8 mouse cellular contexts compared by ENCODE assay signal in genomic region chr10:99266025-99266424, GRCm38 (mm10). TPM values are rescaled to one million over a fixed set of nuclear protein-coding genes. Genes with fewer than 3 reads are reported as not detected.
DNase-seq lines count a peak whose midpoint lies in the region; ATAC-seq and TF ChIP-seq lines count a peak whose summit lies in the region.

No protein-coding gene starts in this region.

- peak overlapping the region; percentile 87 for H3K4me3 ChIP-seq in embryonic facial prominence, embryonic 10.5 days
- H3K4me3 ChIP-seq in heart, embryonic 16.5 days (ENCODE audit: low read length), result peak overlapping the region; percentile 82
- H3K4me3 ChIP-seq in liver, postnatal 0 days (ENCODE audit: low read depth, low read length), result peak overlapping the region; percentile 78

- H3K27ac ChIP-seq in embryonic facial prominence, embryonic 10.5 days (replicated peaks), result peak overlapping the region; percentile 99
- peak overlapping the region; percentile 99 for H3K27ac ChIP-seq in heart, embryonic 16.5 days (ENCODE audit: low read length)
- peak overlapping the region; percentile 97; the same call in 1 of the 2 replicates for H3K27ac ChIP-seq in liver, postnatal 0 days (ENCODE audit: low read depth)

- 24% methylated on average over 14 of the region's 14 CpGs for WGBS in embryonic facial prominence, embryonic 10.5 days
- 31% methylated on average over 14 of the region's 14 CpGs for WGBS in heart, embryonic 16.5 days
- WGBS in liver, postnatal 0 days (ENCODE audit: insufficient replicate concordance), result 30% methylated on average over 14 of the region's 14 CpGs

- peaks cover 69% of the 10 kb centered on the region for H3K4me1 ChIP-seq in embryonic facial prominence, embryonic 10.5 days
- peaks cover 32% of the 10 kb centered on the region for H3K4me1 ChIP-seq in heart, embryonic 16.5 days (ENCODE audit: control insufficient read depth, insufficient read depth, low read length)
- peaks cover 30% of the 10 kb centered on the region for H3K4me1 ChIP-seq in liver, postnatal 0 days (ENCODE audit: insufficient read depth)

- H3K4me2 ChIP-seq in heart, embryonic 16.5 days (ENCODE audit: low read depth, low read length), result peak overlapping the region; percentile 96
- H3K4me2 ChIP-seq in liver, postnatal 0 days (ENCODE audit: low read depth, low read length), result peak overlapping the region; percentile 80

- intact Hi-C loops in left cerebral cortex, postnatal 25 days (cut with DNase I), result no loop called here

- ATAC-seq in heart, embryonic 16.5 days (replicated peaks; ENCODE audit: extremely low read depth, insufficient read depth, low FRiP score), result no peak
- no peak for ATAC-seq in liver, postnatal 0 days

- no peak for TF ChIP-seq CTCF in liver, postnatal 0 days (IDR thresholded peaks at IDR 0.05; ENCODE audit: low read depth)

- peak overlapping the region; percentile 91 for H3K9ac ChIP-seq in heart, embryonic 16.5 days (ENCODE audit: low read length)
- H3K9ac ChIP-seq in liver, postnatal 0 days (replicated peaks), result peak overlapping the region; percentile 86

- H3K36me3 ChIP-seq in embryonic facial prominence, embryonic 10.5 days (replicated peaks), result peaks cover 29% of the 10 kb centered on the region
- H3K36me3 ChIP-seq in heart, embryonic 16.5 days (ENCODE audit: control insufficient read depth, insufficient read depth), result no peaks in the 10 kb centered on the region; the same call in 1 of the 2 replicates
- H3K36me3 ChIP-seq in liver, postnatal 0 days (replicated peaks; ENCODE audit: insufficient read depth, low read length), result 0 out of 2 replicates have a peak, but pooled peaks cover 4% of the 10 kb centered on the region

- peak; percentile 28 to 48 for DNase-seq in left cerebral cortex, postnatal 25 days (ENCODE audit: low spot score in 2 of 2)
- DNase-seq in left cerebral cortex, adult 11 months (ENCODE audit: low spot score), result no peak
- peak; percentile 44 for DNase-seq in embryonic facial prominence, embryonic 10.5 days (ENCODE audit: low spot score)
- DNase-seq in liver, postnatal 0 days, result peak; percentile 20
- DNase-seq in urinary bladder, adult 2 months (ENCODE audit: low spot score), result no peak
- no peak for DNase-seq in cerebellum, adult 8-10 months
- no peak for DNase-seq in testis, postnatal 14 days (ENCODE audit: low spot score)

- no peaks in the 10 kb centered on the region for H3K9me3 ChIP-seq in embryonic facial prominence, embryonic 10.5 days
- no peaks in the 10 kb centered on the region for H3K9me3 ChIP-seq in heart, embryonic 16.5 days (replicated peaks; ENCODE audit: control insufficient read depth, low read length)
- H3K9me3 ChIP-seq in liver, postnatal 0 days (ENCODE audit: low read length), result no peaks in the 10 kb centered on the region

- no peak for TF ChIP-seq EP300 in liver, postnatal 0 days (IDR thresholded peaks at IDR 0.05; ENCODE audit: low read depth)

- no peaks in the 10 kb centered on the region for H3K27me3 ChIP-seq in embryonic facial prominence, embryonic 10.5 days (replicated peaks; ENCODE audit: low read depth, poor library complexity, severe bottlenecking)
- no peaks in the 10 kb centered on the region for H3K27me3 ChIP-seq in heart, embryonic 16.5 days (ENCODE audit: control insufficient read depth, insufficient read depth, low read length)
- H3K27me3 ChIP-seq in liver, postnatal 0 days (ENCODE audit: insufficient read depth, low read length), result no peaks in the 10 kb centered on the region

RNA-seq across cellular contexts. Expression of gene Dusp6, which starts 3.0 kb away (rescaled TPM):
- total RNA-seq in left cerebral cortex, postnatal 25 days (2021), result 100 to 1,000 TPM; 108 to 109 TPM
- polyA plus RNA-seq in embryonic facial prominence, embryonic 10.5 days (2016; fragmentation: Nextera tagmentation; extraction: Ambion mirVana), result 122 and 131 TPM in 2 replicates
- 39.4 and 40.7 TPM in 2 replicates for polyA plus RNA-seq in heart, embryonic 16.5 days (2015; fragmentation: Nextera tagmentation; extraction: Ambion mirVana)
- polyA plus RNA-seq in liver, postnatal 0 days (2015; fragmentation: Nextera tagmentation; extraction: Ambion mirVana), result 15.4 and 16.8 TPM in 2 replicates
- 27.4 and 29.3 TPM in 2 replicates for polyA plus RNA-seq in urinary bladder, adult 2 months (2012; rRNA removed)

Comparison
In these comparisons a context has a peak if more than half of its experiments do, and no peak if none do; other contexts are left out.
1. DNase-seq: peak in left cerebral cortex, postnatal 25 days (2 of 2), embryonic facial prominence, embryonic 10.5 days (single experiment) and liver, postnatal 0 days (single experiment); none in left cerebral cortex, adult 11 months (single experiment), urinary bladder, adult 2 months (single experiment), cerebellum, adult 8-10 months (single experiment) and testis, postnatal 14 days (single experiment).
2. Peak in every context shown above with its lines, with median percentiles within 50 percentile points of each other: H3K27ac ChIP-seq and H3K4me3 ChIP-seq.